Mouse (Mus musculus) liver, adult 2 months (tissue): ENCODE measurements around the gene Abhd8. TPM values are rescaled to one million over a fixed set of nuclear protein-coding genes. Genes with fewer than 3 reads are reported as not detected.

Experiments used
- DNase-seq: peaks from one replicate; pipeline ENCODE4 v3.0.0-alpha.2; 2011; ENCODE audit warnings: low read depth, low spot score; ENCODE audit errors: extremely low read depth
- H3K27ac ChIP-seq: fragments of 200-500 bp; replicated peaks from 2 replicates; pipeline ENCODE4 v1.5.1; 2012; ENCODE audit warnings: low read depth, mild to moderate bottlenecking, control low read depth, inconsistent platforms, low read length; ENCODE audit not compliant: insufficient read depth
- H3K27me3 ChIP-seq: fragments of 200-500 bp; 2 replicates; pipeline ENCODE4 v1.6.1; 2012; ENCODE audit warnings: mild to moderate bottlenecking, moderate library complexity, low read length, inconsistent platforms; ENCODE audit not compliant: control insufficient read depth, insufficient read depth
- H3K36me3 ChIP-seq: fragments of 200-500 bp; 2 replicates; pipeline ENCODE4 v1.6.1; 2012; ENCODE audit warnings: low read length, inconsistent platforms; ENCODE audit not compliant: control insufficient read depth, insufficient read depth
- H3K4me1 ChIP-seq: fragments of 200-500 bp; 2 replicates; pipeline ENCODE4 v1.6.1; 2011; ENCODE audit warnings: low read length; ENCODE audit not compliant: control insufficient read depth, insufficient read depth
- H3K4me3 ChIP-seq: fragments of 200-500 bp; 2 replicates; pipeline ENCODE4 v1.5.1; 2011; ENCODE audit warnings: low read depth, mild to moderate bottlenecking, control low read depth, low read length, moderate library complexity; ENCODE audit not compliant: insufficient read depth
- H3K79me2 ChIP-seq: fragments of 200-500 bp; 2 replicates; pipeline ENCODE4 v1.6.1; 2012; ENCODE audit warnings: inconsistent platforms, mild to moderate bottlenecking, low read length, moderate library complexity; ENCODE audit not compliant: control insufficient read depth, insufficient read depth
- H3K9ac ChIP-seq: fragments of 200-500 bp; 2 replicates; pipeline ENCODE4 v1.6.1; 2012; ENCODE audit warnings: low read depth, mild to moderate bottlenecking, control low read depth, inconsistent platforms, low read length
- CTCF ChIP-seq: fragments of 200-500 bp; IDR thresholded peaks from 2 replicates; pipeline ENCODE4 v1.5.1; 2011; ENCODE audit warnings: low read depth, low read length, control low read depth
- POLR2A ChIP-seq: fragments of 200-500 bp; IDR thresholded peaks from 2 replicates; pipeline ENCODE4 v1.6.1; 2011; ENCODE audit warnings: low read length, control low read depth; ENCODE audit not compliant: insufficient read depth; ENCODE audit errors: extremely low read depth
- WGBS: fragments of 180-500 bp; shearing (Covaris S2); methylation state at CpG from one replicate; pipeline ENCODE4 v1.1.7; 2018; 5-methylcytosine and 5-hydroxymethylcytosine counted together
- polyA plus RNA-seq: library from polyadenylated mRNA; depleted of rRNA; stranded (reverse); fragments of >200 nt; gene quantifications from 2 replicates; pipeline ENCODE4 v1.2.3, GENCODE M21; 2012
- total RNA-seq: library from RNA; depleted of rRNA; stranded (reverse); fragments of >200 nt; gene quantifications from 2 replicates; pipeline ENCODE4 v1.2.3, GENCODE M21; 2014

The Abhd8 gene
- total and polyA plus RNA-seq, 2 experiments: 3.1 to 6.7 TPM

GRCm38 (mm10) chr8:71476099-71476940 lies 12.9 kb upstream of the Abhd8 start:
- Histone ChIP-seq H3K27me3 (no peaks in the 10 kb centered on the region), H3K27ac (peak overlapping the region; percentile 84), H3K79me2 (no peaks in the 10 kb centered on the region), H3K36me3 (no peaks in the 10 kb centered on the region), H3K4me1 (peaks cover 2% of the 10 kb centered on the region; the same call in 1 of the 2 replicates), H3K4me3 (peak overlapping the region; percentile 90), H3K9ac (peak overlapping the region; percentile 90)
- no peak for TF ChIP-seq POLR2A
- peak; percentile 29; the same call in 1 of the 2 replicates for TF ChIP-seq CTCF
- under 1% methylated on average over 119 of the region's 121 CpGs for WGBS
- no peak for DNase-seq

- peaks cover 2% of the 10 kb centered on the region; the same call in 1 of the 2 replicates for H3K4me1 ChIP-seq
- no peak for DNase-seq
- H3K79me2 ChIP-seq: no peaks in the 10 kb centered on the region; the same call in 1 of the 2 replicates
- no peak overlapping the region for H3K4me3 ChIP-seq
- H3K9ac ChIP-seq: no peak overlapping the region
- no peak overlapping the region for H3K27ac ChIP-seq
- WGBS: 20% methylated on average over 4 of the region's 4 CpGs
- no peaks in the 10 kb centered on the region for H3K27me3 ChIP-seq
- no peak for TF ChIP-seq POLR2A
- TF ChIP-seq CTCF: no peak
- no peaks in the 10 kb centered on the region for H3K36me3 ChIP-seq
Observed at GRCm38 (mm10) chr8:71475702-71476075, 12.2 kb upstream of the Abhd8 start.

GRCm38 (mm10) chr8:71474785-71475701 lies 11.6 kb upstream of the Abhd8 start:
- Histone ChIP-seq H3K36me3 (no peaks in the 10 kb centered on the region), H3K4me3 (no peak overlapping the region), H3K27me3 (no peaks in the 10 kb centered on the region), H3K9ac (no peak overlapping the region), H3K27ac (no peak overlapping the region), H3K79me2 (peaks cover 5% of the 10 kb centered on the region; the same call in 1 of the 2 replicates), H3K4me1 (peaks cover 6% of the 10 kb centered on the region)
- TF ChIP-seq CTCF (no peak), POLR2A (no peak)
- WGBS: 85% methylated on average over 25 of the region's 25 CpGs
- peak; percentile 41 for DNase-seq

GRCm38 (mm10) chr8:71474344-71474743 lies 10.9 kb upstream of the Abhd8 start:
- 94% methylated on average over 18 of the region's 18 CpGs for WGBS
- Histone ChIP-seq H3K9ac (no peak overlapping the region), H3K27ac (no peak overlapping the region), H3K36me3 (no peaks in the 10 kb centered on the region), H3K79me2 (peaks cover 9% of the 10 kb centered on the region; the same call in 1 of the 2 replicates), H3K27me3 (no peaks in the 10 kb centered on the region), H3K4me3 (no peak overlapping the region), H3K4me1 (peaks cover 6% of the 10 kb centered on the region)
- DNase-seq: no peak
- TF ChIP-seq POLR2A (no peak), CTCF (no peak)

- H3K36me3 ChIP-seq: no peaks in the 10 kb centered on the region
- DNase-seq: no peak
- TF ChIP-seq POLR2A: no peak
- TF ChIP-seq CTCF: peak; percentile 41; the same call in 1 of the 2 replicates
- H3K4me1 ChIP-seq: peaks cover 6% of the 10 kb centered on the region
- no peak overlapping the region for H3K4me3 ChIP-seq
- H3K79me2 ChIP-seq: peaks cover 13% of the 10 kb centered on the region; the same call in 1 of the 2 replicates
- no peak overlapping the region for H3K9ac ChIP-seq
- no peak overlapping the region for H3K27ac ChIP-seq
- 92% methylated on average over 8 of the region's 8 CpGs for WGBS
- no peaks in the 10 kb centered on the region for H3K27me3 ChIP-seq
Observed at GRCm38 (mm10) chr8:71472601-71473386, 9.3 kb upstream of the Abhd8 start.
